Mouse (Mus musculus) embryonic facial prominence, embryonic 10.5 days (tissue): Measurements from ENCODE around the gene Ccser1. TPM values are rescaled to one million over a fixed set of nuclear protein-coding genes. Genes with fewer than 3 reads are reported as not detected.
A peak's percentile ranks its signal among the peaks of the same experiment; 100 is the strongest.
"Not testable (repeated sequence)": the region's sequence is repeated elsewhere in the genome, so short reads cannot be mapped to it uniquely, and the experiment has no call there.

Experiments
- DNase-seq: peaks from one replicate; pipeline ENCODE4 v3.0.0-alpha.2; 2017; ENCODE audit warnings: low spot score
- H3K27ac ChIP-seq: fragments of 300-500 bp; sonication (generic); replicated peaks from 2 replicates; pipeline ENCODE4 v1.5.1; 2016; ENCODE audit warnings: mild to moderate bottlenecking
- H3K27me3 ChIP-seq: fragments of 300-500 bp; sonication (generic); replicated peaks from 2 replicates; pipeline ENCODE4 v1.6.1; 2016; ENCODE audit warnings: low read depth, mild to moderate bottlenecking; ENCODE audit not compliant: poor library complexity, severe bottlenecking
- H3K36me3 ChIP-seq: fragments of 300-500 bp; sonication (generic); replicated peaks from 2 replicates; pipeline ENCODE4 v1.6.1; 2016; ENCODE audit warnings: mild to moderate bottlenecking, moderate library complexity
- H3K4me1 ChIP-seq: fragments of 300-500 bp; sonication (generic); 2 replicates; pipeline ENCODE4 v1.6.1; 2016
- H3K4me3 ChIP-seq: fragments of 300-500 bp; sonication (generic); 2 replicates; pipeline ENCODE4 v1.5.1; 2016; ENCODE audit warnings: mild to moderate bottlenecking, moderate library complexity
- H3K9me3 ChIP-seq: fragments of 300-500 bp; sonication (generic); 2 replicates; pipeline ENCODE4 v1.6.1; 2016; ENCODE audit warnings: mild to moderate bottlenecking
- WGBS: fragments of 180-500 bp; shearing (Covaris S2); methylation state at CpG from one replicate; pipeline ENCODE4 v1.1.7; 2016; 5-methylcytosine and 5-hydroxymethylcytosine counted together
- polyA plus RNA-seq: library from polyadenylated mRNA; unstranded; fragments of >200 nt; fragmentation: Nextera tagmentation; extraction: Ambion mirVana; gene quantifications from 2 replicates; pipeline ENCODE4 v1.2.1, GENCODE M21; 2016

The Ccser1 gene
- polyA plus RNA-seq, 1 experiment from 2014 or later, result 4.3 TPM

DNA sequence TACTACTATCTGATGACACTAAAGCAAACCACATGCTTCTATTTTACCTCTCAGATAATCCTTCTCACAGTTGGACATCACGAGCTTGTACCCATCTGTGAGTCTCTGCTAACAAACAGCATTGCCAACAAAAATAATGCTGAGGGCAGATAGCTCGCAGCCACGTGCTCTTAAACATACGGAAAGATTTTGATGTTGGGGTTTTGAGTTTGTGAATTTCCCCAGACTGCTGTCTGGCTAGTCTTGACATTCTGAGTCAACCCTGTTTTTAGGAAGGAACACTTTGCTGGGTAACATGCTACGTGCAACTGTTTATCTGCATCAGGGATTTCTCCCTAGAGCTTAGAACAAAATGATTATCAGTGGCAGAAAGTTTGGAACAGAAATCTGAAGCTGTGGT is 52.9 kb downstream of the Ccser1 start:
- 72% methylated on average over 5 of the region's 5 CpGs for WGBS
- Histone ChIP-seq H3K9me3 (no peaks in the 10 kb centered on the region), H3K27me3 (no peaks in the 10 kb centered on the region), H3K27ac (no peak overlapping the region), H3K36me3 (no peaks in the 10 kb centered on the region), H3K4me1 (peaks cover 17% of the 10 kb centered on the region), H3K4me3 (no peak overlapping the region)
- DNase-seq, result no peak

- Histone ChIP-seq H3K27ac (no peak overlapping the region), H3K4me3 (no peak overlapping the region), H3K9me3 (no peaks in the 10 kb centered on the region), H3K27me3 (no peaks in the 10 kb centered on the region), H3K36me3 (no peaks in the 10 kb centered on the region), H3K4me1 (peaks cover 17% of the 10 kb centered on the region)
- DNase-seq, result peak; percentile 12
- 47% methylated on average over 5 of the region's 5 CpGs for WGBS
These were observed 53.5 kb downstream of the Ccser1 start for GRCm38 (mm10) chr6:61233548-61234187.

DNA sequence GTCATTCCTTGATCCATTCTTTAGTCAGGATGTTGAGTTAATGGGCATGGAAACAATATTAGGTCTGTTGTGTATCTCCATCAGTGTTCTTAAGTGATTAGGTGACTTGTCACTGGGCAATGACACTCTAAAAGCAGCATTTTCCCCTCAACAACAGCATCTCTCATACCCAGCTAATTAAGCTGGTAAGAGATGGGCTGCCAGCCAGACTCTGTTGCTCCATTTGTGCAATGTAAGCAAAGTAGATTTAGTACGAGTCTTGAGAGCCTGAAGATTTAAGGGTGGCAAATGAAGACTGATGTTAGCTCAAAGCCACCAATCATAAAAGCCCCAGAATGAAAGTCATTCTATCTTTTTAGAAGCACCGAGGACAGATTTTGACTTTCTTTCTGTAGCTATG is 60.5 kb downstream of the Ccser1 start:
- DNase-seq, result no peak
- 87% methylated on average over 2 of the region's 2 CpGs for WGBS

DNA sequence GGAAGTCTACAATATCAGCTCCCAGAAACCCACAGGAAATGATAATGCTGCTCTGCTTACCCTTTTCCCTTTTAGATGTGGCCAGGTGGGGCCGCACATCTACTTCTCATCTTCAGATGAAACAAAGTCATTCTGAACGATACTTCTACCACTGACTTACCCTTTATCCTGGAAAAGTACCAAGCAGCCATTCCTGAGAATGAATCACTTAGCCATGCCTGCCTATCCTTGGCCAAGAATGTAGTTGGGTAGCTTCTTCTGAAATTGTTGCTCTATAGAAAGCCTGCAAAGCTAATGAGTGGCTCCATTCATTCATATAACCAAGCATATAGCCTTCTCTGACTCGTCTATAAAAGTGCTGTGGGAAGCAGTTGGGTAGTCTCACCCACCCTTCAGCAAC is 62.4 kb downstream of the Ccser1 start:
- H3K27me3 ChIP-seq, result no peaks in the 10 kb centered on the region
- no peaks in the 10 kb centered on the region for H3K36me3 ChIP-seq
- H3K4me1 ChIP-seq, result no peaks in the 10 kb centered on the region
- H3K4me3 ChIP-seq, result no peak overlapping the region
- WGBS, result 90% methylated on average over 3 of the region's 3 CpGs
- no peaks in the 10 kb centered on the region for H3K9me3 ChIP-seq
- DNase-seq, result no peak
- H3K27ac ChIP-seq, result no peak overlapping the region

More for the DNA sequence above, 60.5 kb downstream of the Ccser1 start:
- Histone ChIP-seq H3K4me1 (no peaks in the 10 kb centered on the region), H3K27me3 (no peaks in the 10 kb centered on the region), H3K27ac (no peak overlapping the region), H3K36me3 (no peaks in the 10 kb centered on the region), H3K4me3 (no peak overlapping the region), H3K9me3 (no peaks in the 10 kb centered on the region)

- Histone ChIP-seq H3K36me3 (no peaks in the 10 kb centered on the region), H3K27ac (no peak overlapping the region), H3K4me1 (no peaks in the 10 kb centered on the region), H3K9me3 (no peaks in the 10 kb centered on the region), H3K27me3 (no peaks in the 10 kb centered on the region), H3K4me3 (no peak overlapping the region)
- no peak for DNase-seq
- WGBS, result 76% methylated on average over 4 of the region's 4 CpGs
These were observed 66.4 kb downstream of the Ccser1 start for GRCm38 (mm10) chr6:61246523-61246922.

GRCm38 (mm10) chr6:61247842-61248472 is 67.8 kb downstream of the Ccser1 start:
- Histone ChIP-seq H3K9me3 (no peaks in the 10 kb centered on the region), H3K36me3 (no peaks in the 10 kb centered on the region), H3K4me3 (no peak overlapping the region), H3K27me3 (no peaks in the 10 kb centered on the region), H3K4me1 (no peaks in the 10 kb centered on the region), H3K27ac (no peak overlapping the region)
- DNase-seq, result no peak
- 86% methylated on average over 4 of the region's 4 CpGs for WGBS

DNA sequence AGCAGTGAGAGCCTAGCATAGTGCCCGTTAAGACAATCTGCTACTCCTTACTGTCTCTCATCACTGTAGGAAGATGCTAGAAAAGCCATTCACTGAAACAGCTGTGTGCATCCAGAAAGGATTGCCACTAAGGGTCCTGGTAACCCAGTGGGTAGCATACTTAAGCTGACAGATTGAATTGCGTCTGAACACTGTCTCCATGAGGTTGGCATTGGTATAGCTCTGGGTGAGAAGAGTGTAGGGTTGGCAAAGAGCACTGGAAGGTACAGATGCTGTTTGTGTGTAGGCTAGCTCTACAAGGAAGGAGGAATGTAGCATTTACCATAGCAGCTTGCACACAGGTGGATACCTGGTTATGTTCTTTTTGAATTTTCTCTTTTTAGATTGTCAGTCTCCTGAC is 68.6 kb downstream of the Ccser1 start:
- Histone ChIP-seq H3K36me3 (no peaks in the 10 kb centered on the region), H3K4me3 (no peak overlapping the region), H3K4me1 (no peaks in the 10 kb centered on the region), H3K27ac (no peak overlapping the region), H3K9me3 (no peaks in the 10 kb centered on the region), H3K27me3 (no peaks in the 10 kb centered on the region)
- WGBS, result 82% methylated on average over 2 of the region's 2 CpGs
- no peak for DNase-seq

DNA sequence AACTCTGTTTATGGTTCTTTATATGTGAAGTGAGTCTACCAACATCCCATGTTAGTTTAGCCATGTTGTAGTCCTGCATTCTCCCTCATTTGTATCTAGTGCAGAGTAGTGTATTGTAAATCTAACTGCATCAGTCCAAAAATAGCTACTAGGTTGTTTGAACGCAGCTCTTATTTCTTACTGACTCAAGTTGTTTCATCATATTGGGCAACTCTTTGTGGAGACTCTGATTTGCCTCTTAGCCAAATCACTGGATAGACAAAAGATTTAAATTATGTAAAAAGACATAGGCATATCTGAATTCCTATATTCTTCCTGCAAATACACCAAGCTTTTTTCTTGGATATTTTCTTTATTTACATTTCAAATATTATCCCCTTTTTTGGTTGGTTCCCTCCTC is 71.1 kb downstream of the Ccser1 start:
- Histone ChIP-seq H3K27me3 (no peaks in the 10 kb centered on the region), H3K4me1 (no peaks in the 10 kb centered on the region), H3K27ac (no peak overlapping the region), H3K36me3 (no peaks in the 10 kb centered on the region), H3K4me3 (no peak overlapping the region), H3K9me3 (no peaks in the 10 kb centered on the region)
- 91% methylated on average over 1 of the region's 1 CpGs for WGBS
- DNase-seq, result no peak

DNA sequence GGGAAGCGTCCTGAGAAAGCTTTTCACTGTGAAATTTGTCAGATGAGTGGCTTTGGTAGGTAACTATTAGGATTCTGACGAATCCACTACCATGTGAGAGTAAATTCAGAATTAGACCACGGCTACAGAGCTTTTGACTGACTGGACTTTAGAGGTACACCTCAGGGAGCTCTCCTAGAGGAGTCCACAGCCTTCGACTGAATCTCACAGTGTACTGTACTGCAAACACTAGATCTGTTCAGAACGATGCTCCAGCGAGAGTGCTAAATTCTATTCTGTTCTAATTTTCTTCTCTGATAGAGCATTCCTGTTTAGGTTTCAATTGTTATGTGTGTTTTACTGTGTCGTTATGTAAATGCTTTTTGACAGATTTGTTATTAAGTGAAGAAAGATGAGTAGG is 72.8 kb downstream of the Ccser1 start:
- Histone ChIP-seq H3K4me3 (no peak overlapping the region), H3K4me1 (no peaks in the 10 kb centered on the region), H3K36me3 (no peaks in the 10 kb centered on the region), H3K9me3 (no peaks in the 10 kb centered on the region), H3K27ac (no peak overlapping the region), H3K27me3 (no peaks in the 10 kb centered on the region)
- DNase-seq, result no peak
- 88% methylated on average over 7 of the region's 7 CpGs for WGBS

- H3K4me1 ChIP-seq, H3K9me3 ChIP-seq, H3K27me3 ChIP-seq, H3K4me3 ChIP-seq, DNase-seq, H3K36me3 ChIP-seq, H3K27ac ChIP-seq: not testable (repeated sequence)
- 100% methylated on average over 1 of the region's 1 CpGs for WGBS
These were observed 75.8 kb downstream of the Ccser1 start for GRCm38 (mm10) chr6:61255874-61256273.

DNA sequence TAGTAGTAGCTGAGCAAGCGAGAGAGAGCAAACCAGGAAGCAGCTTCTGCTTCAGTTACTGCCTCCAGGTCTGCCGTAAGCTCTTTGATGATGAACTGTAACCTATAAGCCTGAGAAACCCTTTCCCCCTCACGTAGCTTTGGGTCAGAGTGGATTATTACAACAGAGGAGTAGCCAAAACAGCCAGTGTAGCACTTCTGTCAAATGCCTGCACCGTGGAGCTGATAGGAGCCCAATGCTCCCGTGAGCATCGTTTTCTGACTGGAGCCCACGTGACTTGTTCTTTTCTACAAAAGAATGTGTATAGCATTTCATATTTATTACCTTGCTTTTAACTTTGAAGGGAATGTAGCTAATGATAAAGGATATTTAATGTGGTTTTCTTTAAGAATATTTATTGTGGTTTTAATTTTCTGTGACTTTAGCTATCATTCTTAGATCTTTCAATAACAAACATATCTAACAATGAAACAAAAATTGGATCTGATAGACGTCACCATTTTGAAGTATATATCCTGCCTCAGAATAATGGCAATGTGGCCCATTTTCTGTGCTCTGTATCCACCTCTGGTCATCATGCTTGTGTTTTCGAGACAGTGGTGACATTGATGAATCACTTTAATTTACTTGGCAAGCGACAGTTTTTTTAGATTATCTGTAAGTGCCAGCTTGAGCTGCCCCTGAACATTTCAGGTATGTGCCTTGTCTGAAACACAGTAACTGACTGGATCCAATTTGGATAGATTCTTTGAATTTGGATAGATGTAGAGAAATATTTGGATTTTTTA is 78.9 kb downstream of the Ccser1 start:
- Histone ChIP-seq H3K9me3 (no peaks in the 10 kb centered on the region), H3K27ac (no peak overlapping the region), H3K27me3 (no peaks in the 10 kb centered on the region), H3K4me3 (no peak overlapping the region), H3K4me1 (peaks cover 21% of the 10 kb centered on the region), H3K36me3 (no peaks in the 10 kb centered on the region)
- DNase-seq, result no peak
- 77% methylated on average over 10 of the region's 10 CpGs for WGBS

- Histone ChIP-seq H3K4me1 (peaks cover 21% of the 10 kb centered on the region), H3K27me3 (no peaks in the 10 kb centered on the region), H3K4me3 (no peak overlapping the region), H3K27ac (no peak overlapping the region), H3K36me3 (no peaks in the 10 kb centered on the region), H3K9me3 (no peaks in the 10 kb centered on the region)
- WGBS, result 80% methylated on average over 3 of the region's 3 CpGs
- DNase-seq, result no peak
These were observed 81.3 kb downstream of the Ccser1 start for GRCm38 (mm10) chr6:61261381-61261780.

GRCm38 (mm10) chr6:61262448-61262847 is 82.3 kb downstream of the Ccser1 start:
- Histone ChIP-seq H3K4me1 (peaks cover 21% of the 10 kb centered on the region), H3K27me3 (no peaks in the 10 kb centered on the region), H3K4me3 (no peak overlapping the region), H3K9me3 (no peaks in the 10 kb centered on the region), H3K27ac (peak overlapping the region; percentile 44; the same call in 1 of the 2 replicates), H3K36me3 (no peaks in the 10 kb centered on the region)
- DNase-seq, result peak; percentile 18
- 100% methylated on average over 1 of the region's 1 CpGs for WGBS
